Mouse (Mus musculus) midbrain, embryonic 11.5 days (tissue): ENCODE measurements around the gene Reep6. TPM values are rescaled to one million over a fixed set of nuclear protein-coding genes. Genes with fewer than 3 reads are reported as not detected.

Source experiments
- ATAC-seq: fragments of 200-750 bp; cut with Nextera tagmentation; 2 replicates; pipeline ENCODE4 v1.8.0; 2017; ENCODE audit warnings: moderate TSS enrichment, moderate library complexity; ENCODE audit not compliant: low FRiP score
- DNase-seq: peaks from one replicate; pipeline ENCODE4 v3.0.0; 2015; ENCODE audit warnings: low spot score; ENCODE audit errors: missing footprints
- H3K27ac ChIP-seq: fragments of 300-500 bp; sonication (generic); 2 replicates; pipeline ENCODE4 v1.5.1; 2014; ENCODE audit warnings: low read depth, low read length
- H3K27me3 ChIP-seq: fragments of 300-500 bp; sonication (generic); 2 replicates; pipeline ENCODE4 v1.6.1; 2014; ENCODE audit warnings: mild to moderate bottlenecking, low read length, moderate library complexity, mixed read lengths; ENCODE audit not compliant: control insufficient read depth, insufficient read depth
- H3K36me3 ChIP-seq: fragments of 300-500 bp; sonication (generic); 2 replicates; pipeline ENCODE4 v1.6.1; 2014; ENCODE audit warnings: mild to moderate bottlenecking, low read length, moderate library complexity, mixed read lengths; ENCODE audit not compliant: control insufficient read depth, insufficient read depth
- H3K4me1 ChIP-seq: fragments of 300-500 bp; sonication (generic); 2 replicates; pipeline ENCODE4 v1.6.1; 2014; ENCODE audit warnings: low read length; ENCODE audit not compliant: control insufficient read depth, insufficient read depth
- H3K4me2 ChIP-seq: fragments of 300-500 bp; sonication (generic); 2 replicates; pipeline ENCODE4 v1.6.1; 2014; ENCODE audit warnings: mild to moderate bottlenecking, moderate library complexity
- H3K4me3 ChIP-seq: fragments of 300-500 bp; sonication (generic); 2 replicates; pipeline ENCODE4 v1.5.1; 2014; ENCODE audit warnings: low read depth, low read length
- H3K9ac ChIP-seq: fragments of 300-500 bp; sonication (generic); 2 replicates; pipeline ENCODE4 v1.6.1; 2014; ENCODE audit warnings: low read length
- H3K9me3 ChIP-seq: fragments of 300-500 bp; sonication (generic); 2 replicates; pipeline ENCODE4 v1.6.1; 2016; ENCODE audit warnings: low read length; ENCODE audit not compliant: control insufficient read depth
- WGBS: fragments of 180-500 bp; shearing (Covaris S2); extraction: QIAGEN DNeasy Blood & Tissue Kit; methylation state at CpG from one replicate; pipeline ENCODE4 v1.1.7; 2014; 5-methylcytosine and 5-hydroxymethylcytosine counted together
- polyA plus RNA-seq: library from polyadenylated mRNA; unstranded; fragments of >200 nt; fragmentation: Nextera tagmentation; extraction: Ambion mirVana; gene quantifications from 2 replicates; pipeline ENCODE4 v1.2.1, GENCODE M21; 2014

Gene Reep6
- 4.0 and 4.5 TPM in 2 replicates for polyA plus RNA-seq

DNA sequence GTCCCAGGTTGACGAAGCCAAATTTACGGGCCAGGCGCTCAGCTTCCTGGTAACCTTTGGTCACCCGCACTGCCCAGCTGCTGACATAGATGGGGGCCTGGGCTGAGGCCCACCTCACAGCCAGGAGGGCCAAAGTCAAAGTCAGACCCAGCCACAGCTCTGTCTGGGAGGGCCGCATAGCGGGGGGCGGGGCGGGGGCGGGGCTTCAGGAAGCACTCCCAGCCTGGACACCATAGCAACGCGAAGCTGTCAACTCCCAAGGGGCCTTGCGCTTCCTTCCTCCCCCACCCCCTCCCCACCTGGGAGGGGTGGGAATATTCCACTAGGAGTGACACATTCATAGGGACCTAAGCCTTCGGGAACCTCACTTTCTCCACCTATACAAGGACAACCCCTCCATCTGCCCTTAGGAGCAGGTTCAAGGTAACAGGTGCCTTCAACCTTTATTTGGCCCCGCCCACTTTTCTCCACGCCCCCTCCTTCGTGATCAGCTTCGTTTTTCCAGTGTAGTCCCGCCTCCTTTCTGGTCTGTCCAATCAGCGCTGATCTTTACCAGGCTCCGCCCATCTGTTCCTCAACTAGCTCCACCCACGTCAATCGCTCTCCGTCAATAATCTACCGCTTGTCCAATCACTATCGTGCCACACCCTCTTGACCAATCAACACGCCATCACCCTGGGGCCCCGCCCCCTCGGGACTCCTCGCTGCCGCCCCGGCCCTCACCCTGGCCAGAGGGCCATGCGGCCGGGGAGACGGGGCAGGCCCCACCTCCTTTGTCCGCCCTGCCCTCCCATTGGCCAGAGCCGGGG lies at the start of gene Reep6, which contains the start of gene Pcsk4:
Gene Reep6, plus strand, starts transcription at position 681 of the 809 bp plus-strand sequence.
Gene Pcsk4, minus strand, starts transcription at position 226 of the 809 bp plus-strand sequence.
- ATAC-seq (peak; percentile 97), DNase-seq (peak; percentile 99)
- Histone ChIP-seq H3K4me3 (peak within 1 kb of the TSS; percentile 41), H3K9ac (peak within 1 kb of the TSS; percentile 35; the same call in 1 of the 2 replicates), H3K4me1 (peaks cover 8% of the 10 kb centered on the region), H3K36me3 (no peaks in the 10 kb centered on the region), H3K27ac (no peak within 1 kb of the TSS), H3K27me3 (peaks cover 8% of the 10 kb centered on the region; the same call in 1 of the 2 replicates), H3K4me2 (peak within 1 kb of the TSS; percentile 63), H3K9me3 (no peaks in the 10 kb centered on the region)
- 3% methylated on average over 36 of the region's 36 CpGs for WGBS

- H3K27me3 ChIP-seq, result no peaks in the 10 kb centered on the region
- no peak for DNase-seq
- no peak overlapping the region for H3K4me3 ChIP-seq
- no peak overlapping the region for H3K4me2 ChIP-seq
- H3K9ac ChIP-seq, result no peak overlapping the region
- H3K9me3 ChIP-seq, result no peaks in the 10 kb centered on the region
- H3K4me1 ChIP-seq, result no peaks in the 10 kb centered on the region
- H3K27ac ChIP-seq, result no peak overlapping the region
- WGBS, result 82% methylated on average over 7 of the region's 7 CpGs
- peaks cover 57% of the 10 kb centered on the region for H3K36me3 ChIP-seq
- no peak for ATAC-seq
Observed at GRCm38 (mm10) chr10:80281304-80281703, 48.4 kb upstream of the Reep6 start.

DNA sequence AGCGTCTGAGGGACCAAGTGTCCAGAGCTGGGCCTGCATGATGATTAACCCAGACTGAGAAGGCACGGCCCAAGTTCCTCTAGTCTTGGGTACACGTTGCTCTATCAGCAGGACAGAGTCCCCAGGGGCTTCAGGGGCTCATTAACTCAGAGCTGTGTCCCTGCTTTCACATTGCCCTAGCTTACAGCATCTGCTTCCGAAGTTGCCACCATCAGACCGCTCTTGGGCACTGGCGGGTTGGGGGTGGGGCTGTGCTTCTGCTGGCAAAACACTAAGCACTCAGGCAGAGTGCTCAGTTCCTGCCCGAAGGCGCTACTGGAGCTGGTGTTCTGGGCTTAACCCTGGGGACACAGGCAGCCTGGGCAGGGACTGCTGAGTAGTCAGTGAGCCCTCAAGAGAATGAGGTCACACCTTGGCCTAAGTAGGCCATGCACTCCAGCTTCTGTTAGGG lies 47.8 kb upstream of the Reep6 start:
- Histone ChIP-seq H3K9ac (no peak overlapping the region), H3K4me2 (no peak overlapping the region), H3K4me1 (no peaks in the 10 kb centered on the region), H3K9me3 (no peaks in the 10 kb centered on the region), H3K27ac (no peak overlapping the region), H3K36me3 (peaks cover 54% of the 10 kb centered on the region), H3K4me3 (no peak overlapping the region), H3K27me3 (no peaks in the 10 kb centered on the region)
- no peak for ATAC-seq
- no peak for DNase-seq
- WGBS, result 92% methylated on average over 8 of the region's 8 CpGs

DNA sequence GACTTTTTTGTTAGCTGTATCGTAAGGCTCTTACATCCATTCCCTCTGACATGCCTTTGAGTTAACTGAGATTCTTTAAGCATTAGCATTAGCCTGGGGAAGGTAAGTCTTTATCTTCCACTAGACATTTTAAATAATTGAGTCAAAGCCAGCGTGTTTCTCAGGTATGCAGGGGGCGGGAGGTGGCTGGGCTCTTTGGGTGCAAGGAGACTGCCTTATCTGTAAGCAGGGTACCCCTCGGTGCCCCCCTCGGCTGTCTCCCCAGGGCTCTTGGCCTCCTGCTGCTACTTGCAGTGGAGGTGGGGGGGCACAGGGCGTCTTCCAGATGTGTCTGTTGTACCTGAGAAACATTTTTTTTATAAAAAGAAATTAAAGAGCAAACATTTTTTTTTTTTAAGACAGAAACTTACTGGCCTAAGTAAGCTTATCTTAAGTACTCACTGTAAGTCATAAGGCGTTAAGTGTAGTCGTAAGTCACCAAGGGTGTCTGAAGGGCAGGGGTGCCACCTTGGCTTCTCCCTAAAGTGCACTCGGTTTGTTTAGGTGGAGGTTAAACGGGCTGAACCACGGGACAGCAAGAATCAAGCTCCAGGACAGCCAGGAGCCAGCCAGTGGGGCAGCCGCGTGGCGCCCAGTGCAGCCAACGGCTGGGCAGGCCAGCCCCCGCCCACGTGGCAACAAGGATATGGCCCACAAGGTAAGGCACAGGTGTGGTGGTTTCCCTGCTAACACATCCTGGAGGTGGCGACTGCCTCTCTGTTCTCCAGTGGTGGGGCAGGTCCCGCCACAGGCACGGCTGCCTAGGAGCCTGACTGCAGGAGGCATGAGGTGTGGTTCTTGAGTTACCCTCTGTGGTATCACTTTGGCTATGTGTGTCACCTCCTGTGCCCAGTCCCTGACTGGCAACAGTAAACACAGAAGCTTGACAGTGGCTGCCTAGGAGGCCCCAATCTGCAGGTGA lies 47.0 kb upstream of the Reep6 start:
- no peak overlapping the region for H3K27ac ChIP-seq
- no peak overlapping the region for H3K4me2 ChIP-seq
- 92% methylated on average over 20 of the region's 20 CpGs for WGBS
- H3K9ac ChIP-seq, result no peak overlapping the region
- H3K4me3 ChIP-seq, result no peak overlapping the region
- ATAC-seq (no peak), DNase-seq (no peak)
- no peaks in the 10 kb centered on the region for H3K27me3 ChIP-seq
- no peaks in the 10 kb centered on the region for H3K9me3 ChIP-seq
- H3K4me1 ChIP-seq, result no peaks in the 10 kb centered on the region
- H3K36me3 ChIP-seq, result peaks cover 49% of the 10 kb centered on the region

DNA sequence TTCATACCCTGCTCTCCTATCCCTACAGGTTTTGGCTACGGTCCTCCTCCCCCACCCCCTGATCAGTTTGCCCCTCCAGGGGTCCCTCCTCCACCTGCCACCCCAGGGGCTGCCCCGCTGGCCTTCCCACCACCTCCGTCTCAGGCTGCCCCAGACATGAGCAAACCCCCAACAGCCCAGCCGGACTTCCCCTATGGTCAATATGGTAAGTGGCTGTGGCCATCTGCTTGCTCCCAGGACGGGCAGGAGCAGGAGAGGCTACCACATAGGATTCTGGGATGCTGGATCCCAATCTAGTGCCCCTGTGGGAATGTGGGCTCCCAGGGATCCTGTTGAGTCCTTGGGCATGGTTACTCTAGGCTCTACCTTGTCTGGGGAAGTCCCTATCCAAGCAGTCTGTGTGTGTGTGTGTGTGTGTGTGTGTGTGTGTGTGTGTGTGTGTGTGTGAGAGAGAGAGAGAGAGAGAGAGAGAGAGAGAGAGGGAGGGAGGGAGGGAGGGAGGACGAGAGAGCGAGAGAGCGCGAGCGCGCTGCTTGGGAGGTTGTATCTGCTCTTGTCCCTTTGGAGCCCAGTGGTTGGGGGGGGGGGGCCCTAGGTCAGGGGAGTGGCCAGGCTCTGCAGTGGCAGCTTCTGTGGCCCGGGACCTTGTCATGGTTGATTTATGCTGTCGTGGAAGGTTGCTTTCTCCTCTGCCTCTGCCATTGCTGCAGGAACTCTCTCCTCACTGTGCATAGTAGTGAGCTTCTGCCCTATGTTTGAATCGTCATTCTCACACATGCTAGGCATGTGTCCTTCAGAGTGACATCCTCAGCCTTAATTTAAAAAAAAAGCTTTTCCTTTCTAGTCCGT lies 44.3 kb upstream of the Reep6 start:
- H3K4me3 ChIP-seq, result no peak overlapping the region
- peaks cover 33% of the 10 kb centered on the region for H3K36me3 ChIP-seq
- no peak overlapping the region for H3K9ac ChIP-seq
- 79% methylated on average over 15 of the region's 15 CpGs for WGBS
- no peak overlapping the region for H3K27ac ChIP-seq
- no peaks in the 10 kb centered on the region for H3K9me3 ChIP-seq
- H3K4me2 ChIP-seq, result no peak overlapping the region
- no peaks in the 10 kb centered on the region for H3K4me1 ChIP-seq
- no peak for ATAC-seq
- H3K27me3 ChIP-seq, result no peaks in the 10 kb centered on the region
- no peak for DNase-seq

DNA sequence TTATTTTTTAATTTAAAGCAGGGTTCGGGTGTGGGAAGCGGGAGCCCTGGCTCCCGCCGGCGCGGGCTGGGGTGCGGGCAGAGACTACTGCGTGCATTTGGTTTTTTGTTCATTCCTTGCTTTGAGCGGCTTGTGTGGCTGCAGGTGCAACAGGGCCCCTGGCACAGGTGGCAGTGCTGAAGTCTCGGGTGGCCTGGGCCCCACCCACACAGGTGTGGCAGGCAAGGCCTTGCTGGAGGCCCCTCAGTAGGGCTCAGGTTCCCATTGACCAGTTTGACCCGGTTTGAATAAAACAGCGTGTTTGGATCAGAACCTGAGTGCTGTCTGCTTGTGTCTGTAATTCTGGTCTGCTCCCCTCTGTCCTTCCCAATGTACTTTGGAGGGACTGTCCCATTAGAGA lies 41.7 kb upstream of the Reep6 start:
- Histone ChIP-seq H3K4me1 (peaks cover 5% of the 10 kb centered on the region; the same call in 1 of the 2 replicates), H3K27ac (no peak overlapping the region), H3K9ac (no peak overlapping the region), H3K27me3 (no peaks in the 10 kb centered on the region), H3K4me3 (no peak overlapping the region), H3K9me3 (no peaks in the 10 kb centered on the region), H3K4me2 (no peak overlapping the region), H3K36me3 (peaks cover 31% of the 10 kb centered on the region)
- DNase-seq (no peak), ATAC-seq (no peak)
- WGBS, result 93% methylated on average over 12 of the region's 12 CpGs

DNA sequence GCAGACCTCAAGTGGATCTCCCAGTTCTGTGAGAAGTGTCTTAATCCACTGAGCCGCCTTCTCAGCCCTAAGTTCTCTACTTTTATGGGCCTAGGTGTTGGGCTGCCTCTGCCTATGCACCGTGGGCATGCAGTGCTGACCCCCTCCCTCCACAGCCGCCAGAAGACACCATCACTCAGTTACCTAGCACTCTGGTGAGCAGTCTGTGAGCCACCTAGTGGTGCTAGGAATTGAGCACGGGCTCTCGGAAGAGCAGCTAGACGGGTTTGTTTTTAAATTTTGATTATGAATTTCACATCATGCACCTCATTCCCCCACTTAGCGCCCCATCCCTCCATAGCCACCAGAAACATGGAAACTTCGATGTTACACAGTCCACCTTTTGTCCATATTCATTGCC lies 41.1 kb upstream of the Reep6 start:
- WGBS, result 74% methylated on average over 8 of the region's 8 CpGs
- no peak for ATAC-seq
- Histone ChIP-seq H3K4me2 (no peak overlapping the region), H3K9me3 (no peaks in the 10 kb centered on the region), H3K27ac (no peak overlapping the region), H3K9ac (no peak overlapping the region), H3K27me3 (no peaks in the 10 kb centered on the region), H3K4me3 (no peak overlapping the region), H3K36me3 (peaks cover 26% of the 10 kb centered on the region), H3K4me1 (peaks cover 11% of the 10 kb centered on the region; the same call in 1 of the 2 replicates)
- DNase-seq, result no peak
